Mouse (Mus musculus) MEL (cell line): ENCODE results near the gene Srpx2. TPM values are rescaled to one million over a fixed set of nuclear protein-coding genes. Genes with fewer than 3 reads are reported as not detected.

Experiments used
- DNase-seq: peaks from one replicate; pipeline ENCODE4 v3.0.0; 2011; ENCODE audit warnings: low read depth, low spot score
- H3K27ac ChIP-seq: 2 replicates; pipeline ENCODE4 v1.5.1; 2012; ENCODE audit warnings: low read depth, mild to moderate bottlenecking, control low read depth, low read length, moderate library complexity; ENCODE audit not compliant: control insufficient read depth
- H3K27me3 ChIP-seq, 2 experiments: fragments of 150-350 bp in 1 of 2; sonication (generic) in 1 of 2; 2 replicates each; pipeline ENCODE4 v1.6.1; 2012; ENCODE audit warnings: low read length in 2 of 2, mild to moderate bottlenecking in 2 of 2, improper control_type of control experiment in 1 of 2, moderate library complexity in 1 of 2; ENCODE audit not compliant: insufficient read depth in 2 of 2, control insufficient read depth in 1 of 2
- H3K36me3 ChIP-seq, 2 experiments: 2 replicates each; pipeline ENCODE4 v1.6.1; 2012 to 2014; ENCODE audit warnings: low read length in 2 of 2, improper control_type of control experiment in 1 of 2, inconsistent platforms in 1 of 2, mild to moderate bottlenecking in 1 of 2; ENCODE audit not compliant: insufficient read depth in 2 of 2, control insufficient read depth in 1 of 2
- H3K4me1 ChIP-seq, 2 experiments: fragments of 150-350 bp in 1 of 2; sonication (generic) in 1 of 2; 2 replicates each; pipeline ENCODE4 v1.6.1; 2012; ENCODE audit warnings: low read length in 2 of 2, improper control_type of control experiment in 1 of 2, mild to moderate bottlenecking in 1 of 2; ENCODE audit not compliant: insufficient read depth in 2 of 2, control insufficient read depth in 1 of 2
- H3K4me3 ChIP-seq, 2 experiments: fragments of 150-350 bp in 1 of 2; sonication (generic) in 1 of 2; 2 replicates each; pipeline ENCODE4 v1.5.1; 2012; ENCODE audit warnings: low read depth in 2 of 2, low read length in 2 of 2, mild to moderate bottlenecking in 2 of 2, moderate library complexity in 2 of 2, control low read depth in 1 of 2, improper control_type of control experiment in 1 of 2; ENCODE audit not compliant: control insufficient read depth in 1 of 2, insufficient read depth in 1 of 2
- H3K79me2 ChIP-seq: 2 replicates; pipeline ENCODE4 v1.6.1; 2012; ENCODE audit warnings: mild to moderate bottlenecking, low read length, moderate library complexity; ENCODE audit not compliant: control insufficient read depth, poor library complexity, insufficient read depth
- H3K9ac ChIP-seq: 2 replicates; pipeline ENCODE4 v1.6.1; 2012; ENCODE audit warnings: low read depth, mild to moderate bottlenecking, control low read depth, low read length, moderate library complexity; ENCODE audit not compliant: control insufficient read depth, poor library complexity, severe bottlenecking
- H3K9me3 ChIP-seq: fragments of 150-350 bp; sonication (generic); replicated peaks from 2 replicates; pipeline ENCODE4 v1.6.1; 2012; ENCODE audit warnings: mild to moderate bottlenecking, low read length, improper control_type of control experiment, moderate library complexity; ENCODE audit not compliant: insufficient read depth
- CHD2 ChIP-seq: IDR thresholded peaks from 2 replicates; pipeline ENCODE4 v1.6.1; 2011; ENCODE audit warnings: low read length, improper control_type of control experiment
- CTCF ChIP-seq, 3 experiments: IDR thresholded peaks in 2 of 3; conservative IDR thresholded peaks in 1 of 3; 2 replicates each; pipeline ENCODE4 v1.5.1; 2011 to 2012; ENCODE audit warnings: low read length in 3 of 3, low read depth in 2 of 3, mild to moderate bottlenecking in 2 of 3, improper control_type of control experiment in 1 of 3, inconsistent platforms in 1 of 3, mixed read lengths in 1 of 3, moderate library complexity in 1 of 3; ENCODE audit not compliant: control insufficient read depth in 1 of 3, insufficient read depth in 1 of 3, poor library complexity in 1 of 3, severe bottlenecking in 1 of 3
- E2F4 ChIP-seq: IDR thresholded peaks from 2 replicates; pipeline ENCODE4 v1.6.1; 2011; ENCODE audit warnings: low read depth, low read length, improper control_type of control experiment, borderline replicate concordance
- EP300 ChIP-seq, 2 experiments: IDR thresholded peaks; 2 replicates each; pipeline ENCODE4 v1.6.1; 2011; ENCODE audit warnings: improper control_type of control experiment in 2 of 2, low read length in 2 of 2, low read depth in 1 of 2, mild to moderate bottlenecking in 1 of 2
- GATA1 ChIP-seq: IDR thresholded peaks from 2 replicates; pipeline ENCODE4 v1.6.1; 2011; ENCODE audit warnings: low read depth, low read length, improper control_type of control experiment
- HCFC1 ChIP-seq: IDR thresholded peaks from 2 replicates; pipeline ENCODE4 v1.6.1; 2012; ENCODE audit warnings: low read depth, mild to moderate bottlenecking, inconsistent platforms, low read length, improper control_type of control experiment, moderate library complexity
- MAFK ChIP-seq: IDR thresholded peaks from 2 replicates; pipeline ENCODE4 v1.6.1; 2011; ENCODE audit warnings: low read depth, mild to moderate bottlenecking, low read length, improper control_type of control experiment, borderline replicate concordance
- MEF2A ChIP-seq: IDR thresholded peaks from 2 replicates; pipeline ENCODE4 v1.6.1; 2014; ENCODE audit warnings: low read depth, mild to moderate bottlenecking, inconsistent platforms, low read length, improper control_type of control experiment; ENCODE audit not compliant: poor library complexity, insufficient replicate concordance, severe bottlenecking; ENCODE audit errors: extremely low read depth
- MXI1 ChIP-seq: IDR thresholded peaks from 2 replicates; pipeline ENCODE4 v1.6.1; 2011; ENCODE audit warnings: mild to moderate bottlenecking, low read depth, low read length, improper control_type of control experiment
- MYB ChIP-seq: IDR thresholded peaks from 2 replicates; pipeline ENCODE4 v1.6.1; 2011; ENCODE audit warnings: mild to moderate bottlenecking, low read depth, low read length, improper control_type of control experiment
- NELFE ChIP-seq: IDR thresholded peaks from 2 replicates; pipeline ENCODE4 v1.6.1; 2011; ENCODE audit warnings: low read depth, low read length, improper control_type of control experiment
- NRF1 ChIP-seq: IDR thresholded peaks from 2 replicates; pipeline ENCODE4 v1.6.1; 2014; ENCODE audit warnings: low read depth, mild to moderate bottlenecking, inconsistent platforms, low read length, improper control_type of control experiment, moderate library complexity; ENCODE audit not compliant: poor library complexity, insufficient read depth, severe bottlenecking
- POLR2AphosphoS5 ChIP-seq: IDR thresholded peaks from 2 replicates; pipeline ENCODE4 v1.6.1; 2012; ENCODE audit warnings: low read depth, borderline replicate concordance, mild to moderate bottlenecking, inconsistent platforms, low read length, moderate library complexity, mixed read lengths
- RAD21 ChIP-seq: IDR thresholded peaks from 2 replicates; pipeline ENCODE4 v1.6.1; 2011; ENCODE audit warnings: mild to moderate bottlenecking, low read depth, low read length, improper control_type of control experiment
- RCOR1 ChIP-seq: IDR thresholded peaks from 2 replicates; pipeline ENCODE4 v1.6.1; 2012; ENCODE audit warnings: low read depth, mild to moderate bottlenecking, inconsistent platforms, low read length, improper control_type of control experiment
- SIN3A ChIP-seq: IDR thresholded peaks from 2 replicates; pipeline ENCODE4 v1.6.1; 2012; ENCODE audit warnings: low read length, improper control_type of control experiment, inconsistent platforms
- TBP ChIP-seq: IDR thresholded peaks from 2 replicates; pipeline ENCODE4 v1.8.0; 2011; ENCODE audit warnings: low read depth, low read length, improper control_type of control experiment
- UBTF ChIP-seq: IDR thresholded peaks from 2 replicates; pipeline ENCODE4 v1.6.1; 2012; ENCODE audit warnings: low read depth, mild to moderate bottlenecking, inconsistent platforms, low read length, improper control_type of control experiment, moderate library complexity, borderline replicate concordance; ENCODE audit not compliant: insufficient read depth
- USF1 ChIP-seq: IDR thresholded peaks from 2 replicates; pipeline ENCODE4 v1.6.1; 2014; ENCODE audit warnings: low read depth, mild to moderate bottlenecking, inconsistent platforms, low read length, improper control_type of control experiment, moderate library complexity
- USF2 ChIP-seq, 2 experiments: IDR thresholded peaks; 2 replicates each; pipeline ENCODE4 v1.6.1; 2011 to 2012; ENCODE audit warnings: improper control_type of control experiment in 2 of 2, low read length in 2 of 2, borderline replicate concordance in 1 of 2, inconsistent platforms in 1 of 2, low read depth in 1 of 2, mild to moderate bottlenecking in 1 of 2; ENCODE audit not compliant: insufficient read depth in 1 of 2
- ZMIZ1 ChIP-seq: IDR thresholded peaks from 2 replicates; pipeline ENCODE4 v1.6.1; 2012; ENCODE audit warnings: low read depth, mild to moderate bottlenecking, inconsistent platforms, low read length, improper control_type of control experiment, moderate library complexity
- ZNF384 ChIP-seq: IDR thresholded peaks from 2 replicates; pipeline ENCODE4 v1.6.1; 2012; ENCODE audit warnings: low read depth, mild to moderate bottlenecking, inconsistent platforms, low read length, improper control_type of control experiment
- polyA plus RNA-seq, 2 experiments: library from polyadenylated mRNA; stranded (reverse) in 1 of 2; unstranded in 1 of 2; fragments of >175 nt in 1 of 2; fragments of >200 nt in 1 of 2; gene quantifications; 2 replicates each; pipeline versions ENCODE4 v1.2.1 to v1.2.4; 2012; ENCODE audit warnings: low replicate concordance in 2 of 2, low read depth in 1 of 2; ENCODE audit not compliant: insufficient read length in 2 of 2, insufficient read depth in 1 of 2, missing spikeins in 1 of 2
- total RNA-seq: library from RNA; depleted of rRNA; stranded (reverse); fragments of 300-350 nt; gene quantifications from 2 replicates; pipeline ENCODE4 v1.2.3, GENCODE M21; 2012

The Srpx2 gene
- total and polyA plus RNA-seq, 3 experiments: not detected

GRCm38 (mm10) chrX:133887308-133887707 lies 20.9 kb upstream of the Srpx2 start:
- H3K79me2 ChIP-seq: no peaks in the 10 kb centered on the region
- H3K27me3 ChIP-seq: peaks cover 0 to 1% of the 10 kb centered on the region in 2 experiments; a peak in 1 of 4 replicates
- H3K9me3 ChIP-seq: no peaks in the 10 kb centered on the region
- no peaks in the 10 kb centered on the region for H3K4me1 ChIP-seq
- H3K4me3 ChIP-seq: no peak overlapping the region
- TF ChIP-seq NELFE (no peak), MEF2A (no peak), ZMIZ1 (no peak), HCFC1 (no peak), E2F4 (no peak), CHD2 (no peak), EP300 (IDR thresholded peaks at IDR 0.05; ENCODE audit: low read depth in 1 of 2, low read length in 2 of 2) (no peak), CTCF (IDR thresholded peaks at IDR 0.05 in 2 of 3, conservative IDR thresholded peaks at IDR 0.05 in 1 of 3; ENCODE audit: control insufficient read depth in 1 of 3, insufficient read depth in 1 of 3, low read depth in 2 of 3, low read length in 3 of 3, poor library complexity in 1 of 3, severe bottlenecking in 1 of 3) (no peak), MXI1 (no peak), USF1 (no peak), RAD21 (no peak), MYB (no peak), MAFK (no peak), POLR2AphosphoS5 (no peak), UBTF (no peak), USF2 (IDR thresholded peaks at IDR 0.05; ENCODE audit: borderline replicate concordance in 1 of 2, insufficient read depth in 1 of 2, low read depth in 1 of 2, low read length in 2 of 2) (no peak), ZNF384 (no peak), GATA1 (no peak), RCOR1 (no peak)
- TF ChIP-seq, all 39 proteins: peak for 0
- Histone ChIP-seq H3K36me3 (no peaks in the 10 kb centered on the region), H3K9ac (no peak overlapping the region), H3K27ac (no peak overlapping the region)
- no peak for DNase-seq

- Histone ChIP-seq H3K9me3 (no peaks in the 10 kb centered on the region), H3K79me2 (no peaks in the 10 kb centered on the region)
- TF ChIP-seq NRF1 (no peak), SIN3A (no peak), HCFC1 (no peak), POLR2AphosphoS5 (no peak), USF1 (no peak), MYB (no peak), TBP (no peak)
- TF ChIP-seq, all 39 proteins: peak for 0
- no peak for DNase-seq
- Histone ChIP-seq H3K36me3 (no peaks in the 10 kb centered on the region), H3K27ac (no peak overlapping the region), H3K9ac (no peak overlapping the region), H3K4me1 (no peaks in the 10 kb centered on the region), H3K27me3 (peaks cover 0 to 1% of the 10 kb centered on the region in 2 experiments; a peak in 1 of 4 replicates), H3K4me3 (no peak overlapping the region)
Observed at GRCm38 (mm10) chrX:133888111-133888510, 20.1 kb upstream of the Srpx2 start.
